Mouse (Mus musculus) T-helper 1 cell (primary cell): ENCODE measurements at regions not wholly inside any gene's neighbourhood (a gene's known extent, or its start where the extent isn't known, plus 50 kb on each side); places are given as distances from the start of the nearest gene placed in this dataset.

Source experiments
- in situ Hi-C: fragments of 300-600 bp; cut with MboI, MseI; formaldehyde crosslinking; loops from one replicate; pipeline ENCODE4 v1.15.1; 2025; ENCODE audit warnings: high pct_unique_total_duplicates

DNA sequence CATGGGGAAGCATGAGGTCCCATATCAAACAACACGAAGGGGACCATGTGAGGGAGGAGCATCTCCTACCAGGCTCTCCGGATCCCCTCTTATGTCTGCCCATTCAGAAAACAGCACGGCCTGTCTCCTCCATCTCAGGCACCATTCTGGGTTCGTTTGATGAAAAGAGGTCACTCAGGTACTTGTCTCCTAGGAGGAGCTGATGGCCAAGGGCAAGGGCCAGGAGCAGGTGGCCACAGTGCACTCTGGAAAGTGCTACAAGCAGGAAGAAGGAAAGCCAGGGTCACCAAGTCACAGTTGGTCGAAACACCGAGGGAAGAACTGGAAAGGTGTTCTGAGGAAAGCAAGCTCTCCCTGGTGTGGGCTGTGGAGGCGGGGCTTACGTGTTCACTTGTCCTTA, 135.9 kb upstream of the Mkln1 start:
- in situ Hi-C loops = no loop called here

DNA sequence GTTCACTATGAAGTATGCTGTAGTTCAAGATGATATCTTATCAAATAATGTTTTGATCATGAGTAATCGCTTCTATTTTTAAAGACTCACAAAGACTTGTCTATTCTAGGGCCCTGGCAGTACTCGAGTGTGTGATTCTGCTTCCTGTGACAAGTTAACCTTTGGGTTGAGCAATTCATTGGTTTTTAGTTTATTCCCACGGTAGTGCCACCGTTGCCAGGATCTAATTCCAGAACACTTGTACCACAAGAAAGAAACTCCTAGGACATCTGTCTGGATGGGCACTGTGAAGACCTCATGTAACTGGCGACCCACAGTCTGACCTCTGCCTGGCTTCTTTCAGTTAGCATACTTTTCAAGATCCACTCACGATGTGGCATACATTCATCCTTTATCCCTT, 134.7 kb upstream of the Mkln1 start:
- in situ Hi-C loops = no loop called here

DNA sequence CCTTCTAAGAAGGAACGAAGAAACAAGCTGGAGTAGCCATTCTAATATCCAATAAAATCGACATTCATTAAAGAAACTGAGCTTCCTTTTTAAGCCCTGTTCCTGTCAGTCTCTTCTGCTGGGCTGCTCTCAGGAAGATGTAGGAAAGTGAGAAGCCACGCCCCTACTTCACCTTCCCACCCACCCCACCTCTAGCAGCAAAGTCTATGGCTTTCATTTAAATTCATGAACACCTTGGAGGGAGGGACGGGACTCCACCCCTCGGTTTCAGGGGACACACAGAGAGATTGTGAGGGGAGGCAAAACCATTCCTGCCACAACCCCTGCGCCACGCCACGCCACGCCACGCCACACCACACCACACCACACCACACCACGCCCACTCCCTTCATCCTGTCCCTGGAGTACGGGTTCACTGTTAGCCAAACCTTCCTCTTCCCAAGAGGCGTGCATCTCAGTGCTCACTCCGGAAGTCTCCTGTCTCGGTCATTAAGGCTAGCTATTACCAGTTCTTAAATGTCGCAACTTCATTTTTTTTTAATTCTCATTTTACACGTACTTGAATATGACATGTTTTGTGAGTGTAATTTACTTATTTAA, 132.0 kb upstream of the Mkln1 start:
- in situ Hi-C loops = no loop called here

DNA sequence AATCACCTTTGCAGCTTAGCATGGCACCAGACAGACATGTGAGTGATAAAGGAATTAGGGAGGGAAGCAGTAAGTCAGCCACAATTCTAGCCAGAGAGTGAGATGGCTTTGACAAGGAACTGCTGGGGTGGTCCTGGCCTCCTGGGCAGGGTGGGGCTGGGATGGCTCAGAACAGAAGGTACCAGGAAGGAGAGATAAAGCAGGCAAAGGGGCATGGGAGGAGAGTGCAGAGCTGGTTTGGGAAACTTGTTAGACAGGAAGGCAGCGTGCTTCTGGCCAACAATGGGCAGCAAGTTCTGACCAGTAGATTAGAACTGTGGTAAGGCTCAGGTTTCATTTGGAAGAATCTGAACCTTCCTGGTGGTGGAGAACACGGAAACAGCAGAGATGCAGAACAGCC, 130.5 kb upstream of the Mkln1 start:
- in situ Hi-C loops = no loop called here

DNA sequence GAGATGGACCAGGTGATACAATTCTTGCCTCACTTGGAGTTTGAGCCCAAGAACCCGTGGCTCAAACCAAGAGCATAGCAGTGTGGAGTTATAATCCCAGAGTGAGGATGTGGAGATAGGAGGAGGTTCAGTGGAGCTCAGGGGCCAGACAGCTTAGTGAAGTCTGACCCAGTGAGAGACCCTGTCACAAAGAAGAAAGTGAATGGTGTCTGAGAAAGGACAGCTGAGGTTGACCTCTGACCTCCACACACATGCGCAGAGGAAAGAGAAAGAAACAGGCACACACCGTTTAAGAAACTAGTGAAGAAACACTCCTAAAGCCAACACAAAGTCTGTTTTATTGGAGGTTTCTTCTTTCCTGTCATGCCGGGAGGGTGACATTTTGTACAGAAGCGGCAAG, 124.7 kb upstream of the Mkln1 start:
- in situ Hi-C loops = no loop called here

DNA sequence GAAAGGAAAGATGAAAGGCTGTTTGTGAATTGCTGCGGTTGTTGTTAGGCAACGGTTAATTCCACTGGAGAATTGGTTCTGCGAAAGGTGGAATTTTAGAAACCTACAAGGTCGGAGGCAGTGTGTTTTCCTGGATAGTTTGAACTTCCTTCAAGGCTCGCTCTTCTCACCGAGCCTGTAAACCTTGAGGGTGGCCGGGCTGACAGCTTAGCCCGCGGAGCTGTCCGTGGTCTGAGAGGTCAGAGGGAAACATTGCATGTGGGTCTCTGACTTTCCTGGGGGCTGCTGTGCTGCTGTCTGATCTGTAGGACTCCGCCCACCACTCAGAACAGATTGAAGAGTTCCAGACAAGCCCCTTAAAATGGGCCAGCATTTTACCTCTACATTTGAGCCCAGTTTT, 124.3 kb upstream of the Mkln1 start:
- in situ Hi-C loops = no loop called here

DNA sequence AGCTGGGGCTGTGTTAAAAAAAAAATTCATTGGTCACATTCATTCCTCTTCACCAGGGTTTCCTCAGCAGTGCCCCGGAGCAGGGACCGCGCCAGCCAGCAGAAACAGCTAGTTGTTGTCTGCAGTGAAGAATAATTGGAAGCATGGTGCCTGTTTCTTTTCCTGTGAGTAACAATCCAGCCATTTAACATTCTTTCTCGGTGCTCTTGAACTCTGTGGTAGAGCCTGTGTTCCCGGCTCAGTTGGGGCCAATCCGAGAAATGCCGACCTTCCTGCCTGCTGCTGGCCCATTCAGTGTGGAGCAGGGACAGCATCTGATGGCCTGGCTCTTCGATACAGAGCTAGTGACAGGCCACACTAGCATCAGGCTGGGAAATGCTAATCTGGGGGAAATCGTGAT, 120.7 kb upstream of the Mkln1 start:
- in situ Hi-C loops = no loop called here

DNA sequence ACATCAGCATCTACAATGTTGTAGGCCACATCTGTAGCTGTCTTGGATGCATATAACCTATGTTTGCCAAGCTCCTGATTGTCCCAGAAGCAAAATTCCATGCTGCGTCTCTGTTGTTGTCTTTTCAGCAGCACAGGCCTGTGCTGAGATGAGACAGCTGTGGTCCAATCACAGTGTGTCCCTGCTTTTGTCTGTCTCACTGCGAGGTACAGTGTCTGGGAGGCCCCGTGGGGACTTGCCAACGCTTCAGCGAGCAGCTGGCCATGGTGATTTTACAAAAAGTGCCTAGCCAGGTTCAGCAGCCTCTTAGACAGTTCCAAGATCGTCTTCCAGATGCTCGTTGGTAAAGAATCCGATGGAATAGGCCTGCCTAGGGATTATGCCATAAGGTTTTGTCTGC, 114.6 kb upstream of the Mkln1 start:
- in situ Hi-C loops = no loop called here

DNA sequence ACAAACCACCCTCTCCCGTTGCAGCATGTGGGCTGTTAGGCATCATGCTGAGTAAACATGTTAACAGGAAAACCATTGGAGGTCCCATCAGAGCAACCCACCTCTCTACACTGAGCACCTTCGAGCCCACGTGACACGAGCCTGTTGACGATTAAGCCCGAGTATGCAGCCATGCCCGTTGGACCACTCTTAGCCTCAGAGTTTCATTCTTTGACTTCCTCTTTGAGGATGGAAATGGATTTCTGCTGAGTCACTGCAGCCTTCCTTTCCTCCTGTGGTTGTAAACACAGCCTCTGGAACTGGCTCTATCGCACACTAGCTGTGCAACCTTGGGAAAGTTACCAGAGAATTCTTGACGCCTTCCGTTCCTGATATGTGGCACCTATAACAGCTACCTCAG, 114.1 kb upstream of the Mkln1 start:
- in situ Hi-C loops = no loop called here

DNA sequence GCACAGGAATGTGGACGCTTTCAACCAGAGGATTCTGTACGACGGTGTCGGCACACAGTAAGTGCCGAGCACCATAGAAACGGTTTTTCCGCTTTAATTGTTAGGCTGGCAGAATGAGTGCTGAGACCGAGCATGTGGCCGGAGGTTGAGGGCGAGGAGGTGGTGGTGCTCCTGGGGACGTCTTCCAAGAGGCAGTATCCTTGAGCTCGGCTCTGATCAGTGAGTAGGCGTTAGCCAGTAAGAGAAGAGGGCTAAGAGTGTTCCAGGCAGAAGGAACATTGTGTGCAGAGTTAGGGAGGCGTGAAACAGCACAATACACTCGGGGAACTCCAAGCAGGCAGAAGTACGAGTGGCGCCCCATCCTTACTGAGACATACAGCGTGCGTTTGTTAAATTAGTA, 113.5 kb upstream of the Mkln1 start:
- in situ Hi-C loops = no loop called here

DNA sequence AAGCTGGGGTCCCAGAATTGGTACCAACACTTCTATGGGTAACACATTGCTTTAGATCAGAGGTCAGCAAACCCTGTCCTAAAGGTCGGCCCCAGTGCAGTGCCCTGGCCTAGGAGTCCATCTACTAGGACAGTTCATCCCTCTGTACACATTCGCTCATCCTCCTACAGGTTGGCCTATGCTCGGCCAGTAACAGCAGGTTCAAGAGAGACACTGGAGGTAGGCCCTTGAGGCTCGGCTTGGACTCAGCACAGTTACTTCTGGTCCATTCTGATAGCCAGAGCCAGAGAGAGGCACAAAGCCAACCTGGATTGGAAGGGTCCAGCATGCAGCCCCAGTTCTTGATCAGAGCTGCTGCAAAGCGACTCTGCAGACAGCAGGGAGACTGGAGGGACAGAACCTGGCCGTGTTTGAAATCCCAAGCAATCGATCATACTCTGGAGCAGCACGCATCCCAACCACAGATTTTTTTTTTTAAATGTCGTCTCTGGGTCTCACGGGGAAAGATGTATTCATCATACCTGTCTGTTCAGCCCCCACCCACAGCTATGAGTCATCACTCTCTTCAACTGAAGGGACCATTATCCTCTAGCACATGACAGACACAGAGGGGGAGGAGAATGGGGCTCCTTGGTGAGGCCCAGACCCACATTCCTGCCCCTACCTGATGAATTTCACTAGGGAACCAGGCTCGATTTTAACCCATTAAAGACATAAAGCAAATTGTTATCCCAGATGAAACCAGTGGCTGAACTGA, 112.4 kb upstream of the Mkln1 start:
- in situ Hi-C loops = no loop called here

DNA sequence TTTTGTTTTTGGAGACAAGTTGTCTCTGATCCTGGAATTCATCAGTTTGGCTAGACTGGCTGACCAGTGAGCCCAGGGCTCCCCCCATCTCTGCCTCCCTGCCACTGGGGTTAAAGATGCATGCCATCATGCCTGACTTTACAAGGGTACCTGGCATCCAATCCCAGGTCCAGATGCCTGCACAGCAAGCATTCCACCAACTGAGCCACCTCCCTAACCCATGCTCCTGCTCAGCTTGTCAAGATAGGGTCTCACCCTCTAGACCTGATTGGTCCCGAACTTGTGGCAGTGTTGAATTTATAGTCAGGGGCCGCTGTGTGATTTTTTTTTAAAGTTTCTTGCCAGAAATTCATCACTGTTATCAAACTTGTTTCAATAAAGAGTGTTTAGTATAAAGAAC, 111.4 kb upstream of the Mkln1 start:
- in situ Hi-C loops = no loop called here

DNA sequence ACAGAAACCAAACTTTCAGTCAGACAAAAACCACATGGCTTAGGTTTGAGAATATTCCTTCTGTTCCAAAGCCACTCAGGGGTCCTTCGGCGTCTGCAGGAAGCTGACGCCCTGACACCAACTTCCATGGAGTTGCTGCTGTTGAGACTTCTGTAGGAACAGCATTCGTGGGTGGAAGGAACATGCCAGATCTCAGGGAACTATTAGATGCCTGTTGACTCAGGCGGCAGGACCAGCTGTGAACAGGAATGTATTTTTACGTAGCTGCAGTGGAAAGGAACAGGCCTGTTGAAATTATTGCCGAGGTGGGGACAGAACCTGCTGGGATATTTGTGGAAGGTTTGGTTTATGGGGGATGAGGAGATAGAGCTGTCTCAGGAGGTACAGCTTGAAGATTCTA, 110.8 kb upstream of the Mkln1 start:
- in situ Hi-C loops = no loop called here

DNA sequence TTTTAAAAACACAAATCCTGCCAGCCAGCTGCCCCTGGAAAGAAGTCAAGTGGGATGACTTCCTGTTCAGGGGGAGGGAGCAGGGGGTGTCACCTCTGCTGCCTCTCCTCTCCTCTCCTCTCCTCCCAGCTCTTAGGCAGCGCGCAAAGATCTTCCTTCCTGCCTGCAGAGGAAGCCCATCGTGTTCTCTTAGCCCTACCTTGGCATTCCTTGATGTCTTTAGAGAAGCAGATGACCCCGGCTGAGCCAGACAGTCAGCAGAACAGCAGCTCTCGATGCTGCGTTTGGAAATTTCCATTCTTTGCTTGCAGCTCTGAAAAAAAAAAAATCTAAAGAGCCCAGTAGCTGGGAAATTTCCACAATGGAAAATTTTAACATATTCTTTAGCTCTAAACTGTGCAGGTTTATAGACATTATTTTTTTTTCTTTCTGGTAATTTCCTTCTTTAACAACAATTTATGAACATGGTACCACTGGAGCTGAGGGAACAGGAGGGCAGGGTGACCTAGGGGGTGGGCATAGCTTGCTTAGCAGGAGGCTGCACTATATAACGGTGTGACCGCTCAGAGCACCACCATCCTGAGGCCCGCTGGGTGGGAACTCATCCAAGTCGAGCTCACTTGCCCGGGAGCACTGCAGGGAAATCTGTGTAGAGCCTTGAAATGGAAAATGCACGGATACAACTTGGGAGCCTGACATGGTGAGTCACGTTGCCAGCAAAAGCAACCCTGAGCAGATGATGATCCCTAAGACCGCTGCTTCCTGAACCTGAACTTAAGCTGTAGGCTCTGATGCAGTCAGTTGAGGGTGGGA, 109.9 kb upstream of the Mkln1 start:
- in situ Hi-C loops = no loop called here

DNA sequence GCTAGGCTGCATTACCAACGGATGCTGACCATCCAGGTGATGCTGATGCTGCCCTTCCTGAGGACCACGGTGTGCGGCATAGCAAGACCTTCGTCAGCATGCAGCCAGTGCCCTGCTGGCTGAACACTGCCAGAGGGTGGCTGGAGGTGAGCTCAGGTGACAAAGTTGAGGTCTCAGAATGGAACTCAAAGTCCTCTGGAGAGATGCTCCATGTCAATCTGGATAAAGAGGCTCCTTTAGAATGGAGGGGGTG, 109.4 kb upstream of the Mkln1 start:
- in situ Hi-C loops = no loop called here

DNA sequence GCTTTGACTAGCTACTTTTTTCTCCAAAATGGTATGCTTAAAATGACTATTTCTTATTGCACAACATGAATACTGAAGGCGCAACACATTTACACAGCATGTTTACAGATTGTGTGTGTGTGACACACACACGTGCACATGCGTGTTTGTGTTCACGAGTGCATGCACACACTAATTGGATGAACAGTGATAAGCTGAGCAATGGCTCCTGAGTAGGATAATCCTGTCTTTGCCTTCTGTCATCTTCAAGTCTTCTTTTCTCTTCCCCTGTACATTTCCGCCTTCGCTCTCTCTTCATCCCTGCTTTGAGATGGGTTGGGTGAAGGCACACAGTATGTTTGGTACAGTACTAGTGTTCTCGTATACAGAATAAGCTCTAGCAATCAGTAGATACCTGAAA, 106.5 kb upstream of the Mkln1 start:
- in situ Hi-C loops = no loop called here

DNA sequence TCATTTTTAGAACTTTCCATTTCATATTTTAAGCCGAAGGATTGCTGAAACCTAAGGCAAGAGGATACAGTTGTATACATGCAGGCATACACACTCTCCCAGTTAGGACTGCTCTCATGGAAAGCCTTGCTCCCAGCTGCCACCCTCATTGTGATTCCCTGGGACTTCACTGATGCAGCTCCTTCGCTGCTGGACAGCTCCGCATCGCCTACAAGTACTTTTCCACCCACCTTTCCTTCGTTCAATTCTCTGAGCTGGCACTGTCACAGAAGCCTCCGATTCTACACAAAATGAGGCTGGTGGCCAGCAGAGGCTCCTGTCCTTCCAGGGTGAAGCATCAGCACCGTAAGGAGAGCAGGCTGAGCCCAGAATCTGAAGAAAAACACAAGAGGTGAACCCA, 105.5 kb upstream of the Mkln1 start:
- in situ Hi-C loops = no loop called here

DNA sequence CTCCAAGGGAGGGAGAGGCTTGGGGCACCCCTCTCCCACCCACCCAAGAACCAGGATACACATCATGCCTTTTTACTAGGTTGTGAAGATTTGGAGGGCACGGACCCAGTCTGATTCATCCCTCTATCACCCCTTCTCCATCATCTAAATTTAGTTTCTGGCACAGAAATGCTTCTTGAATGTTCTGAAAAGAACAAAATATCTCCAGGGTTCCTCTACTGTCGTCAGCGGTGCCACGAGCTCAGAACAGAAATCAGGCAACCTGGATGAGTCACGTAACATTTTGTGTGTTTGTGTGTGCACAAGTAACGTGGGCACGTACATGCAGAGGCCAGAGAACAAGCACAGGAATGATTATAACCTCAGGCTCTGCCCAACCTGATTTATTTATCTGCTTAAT, 99.1 kb upstream of the Mkln1 start:
- in situ Hi-C loops = no loop called here

DNA sequence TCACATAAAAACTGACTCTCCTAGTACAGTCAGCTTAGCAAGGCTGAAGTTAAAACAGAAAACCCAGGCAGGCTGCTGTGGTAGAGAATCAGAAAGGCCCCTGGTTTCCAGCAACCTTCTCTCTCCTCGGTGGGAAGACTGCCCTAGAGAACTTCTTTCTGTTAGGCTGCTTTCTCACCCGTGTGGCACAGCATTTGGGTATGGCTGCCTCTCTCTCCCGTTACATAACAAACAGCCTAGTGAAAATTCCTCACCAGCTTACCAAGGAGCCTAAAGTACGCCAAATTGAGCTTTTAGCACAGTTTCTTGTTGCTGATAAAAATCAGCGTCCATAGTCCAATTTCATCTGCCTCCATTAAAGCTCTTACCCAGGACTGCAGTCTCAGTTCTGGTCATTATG, 92.8 kb upstream of the Mkln1 start:
- in situ Hi-C loops = no loop called here

DNA sequence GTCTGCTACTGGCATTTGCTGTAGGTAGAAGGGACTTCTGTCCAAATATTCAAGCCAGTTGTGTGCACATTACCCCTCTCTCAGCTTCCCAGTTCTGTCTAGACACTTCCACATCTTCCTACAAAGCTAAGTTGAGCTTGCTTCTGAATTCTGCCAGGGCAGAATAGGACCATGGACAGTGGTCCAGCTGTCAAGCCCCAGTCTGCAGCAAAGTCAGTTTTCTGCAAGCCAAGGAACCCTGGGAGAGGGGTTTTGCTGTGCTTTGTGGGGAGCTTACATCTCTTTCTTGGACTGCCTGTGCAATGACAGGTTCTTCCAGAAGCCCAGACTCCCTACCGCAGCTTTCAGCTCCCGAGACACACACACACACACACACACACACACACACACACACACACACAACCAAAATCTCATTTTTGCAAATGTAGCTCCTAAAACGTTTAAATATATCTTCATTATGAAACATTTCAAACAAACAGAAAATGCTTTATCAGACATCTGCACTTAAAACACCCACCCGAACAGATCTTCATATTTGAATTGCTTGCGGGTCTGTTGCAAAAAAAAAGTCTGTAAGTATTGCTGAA, 91.4 kb upstream of the Mkln1 start:
- in situ Hi-C loops = no loop called here

DNA sequence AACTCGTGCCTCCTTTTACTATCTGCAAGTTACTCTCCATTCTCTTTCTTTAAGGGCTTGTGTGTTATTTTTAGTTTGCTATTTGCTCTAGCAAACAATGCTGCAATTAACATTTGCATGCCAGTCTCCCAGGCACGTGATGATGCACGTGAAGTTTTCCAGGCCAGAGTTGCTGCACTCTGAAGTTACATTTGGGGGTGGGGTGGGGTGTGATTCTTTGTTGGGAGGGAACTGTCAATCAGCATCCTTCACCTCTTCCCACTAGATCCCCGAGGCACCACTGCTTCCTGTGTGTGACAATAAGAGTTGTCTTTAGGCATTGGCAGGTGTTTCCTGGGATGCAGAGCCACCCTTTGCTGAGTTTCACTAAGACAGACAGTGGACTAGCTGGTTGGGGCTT, 90.6 kb upstream of the Mkln1 start:
- in situ Hi-C loops = no loop called here

DNA sequence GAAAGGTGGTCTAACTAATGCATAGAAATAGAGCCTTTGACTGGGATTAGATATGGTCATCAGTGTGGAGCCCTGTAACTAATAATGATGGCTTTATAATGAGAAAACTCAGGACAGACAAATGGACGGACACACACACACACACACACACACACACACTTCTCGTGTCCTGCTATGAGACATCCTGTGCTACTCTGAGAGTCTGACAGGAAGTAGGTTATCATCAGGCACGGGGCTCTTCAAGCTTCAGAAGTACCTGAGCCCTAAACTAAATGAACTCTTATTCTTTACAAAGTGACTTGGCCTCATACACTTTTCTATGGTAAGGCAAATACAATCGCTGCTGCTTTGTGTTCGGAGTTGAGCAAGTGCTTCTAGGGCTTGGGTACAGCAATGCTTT, 87.9 kb upstream of the Mkln1 start:
- in situ Hi-C loops = no loop called here

DNA sequence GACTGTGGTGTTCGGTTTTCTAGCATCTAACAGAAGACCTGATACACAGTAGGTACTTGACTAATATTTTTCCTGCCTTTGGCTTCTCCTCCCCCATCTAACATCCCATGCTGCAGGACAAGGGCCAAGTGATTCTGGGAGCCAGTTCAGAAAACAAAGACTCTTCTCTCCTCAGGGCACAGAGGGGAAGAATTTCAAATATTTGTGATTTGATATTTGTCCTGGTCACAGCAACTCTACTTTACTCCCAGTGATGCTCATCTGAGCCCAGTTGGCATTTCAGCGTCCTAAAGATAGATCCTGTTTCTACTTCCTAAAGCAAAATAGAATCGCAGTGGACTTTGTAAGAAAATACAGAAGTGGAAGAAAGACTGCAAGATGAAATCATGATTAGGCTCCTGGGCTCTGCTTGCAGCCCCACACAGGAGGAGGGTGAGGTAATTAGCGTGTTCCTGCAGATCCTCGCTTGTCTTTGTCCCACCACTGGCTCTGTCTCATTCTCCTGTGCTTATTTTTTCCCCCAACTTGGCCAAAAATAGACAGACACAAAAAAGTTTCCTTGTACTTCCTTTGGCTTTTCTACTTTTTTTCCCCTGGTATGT, 84.6 kb upstream of the Mkln1 start:
- in situ Hi-C loops = no loop called here
